Mouse (Mus musculus) bone marrow macrophage, adult 2 months (primary cell): ENCODE data around the gene Hsd17b11.

Experiments
- CTCF ChIP-seq: IDR thresholded peaks from 2 replicates; pipeline ENCODE4 v1.5.1; 2012; ENCODE audit warnings: low read depth, mild to moderate bottlenecking, low read length, moderate library complexity
- POLR2A ChIP-seq: IDR thresholded peaks from 2 replicates; pipeline ENCODE4 v1.6.1; 2012; ENCODE audit warnings: mild to moderate bottlenecking, low read depth, low read length, borderline replicate concordance

- peak; percentile 76 for TF ChIP-seq CTCF
- no peak for TF ChIP-seq POLR2A
Observed at GRCm38 (mm10) chr5:103999738-104000137, 22.0 kb downstream of the Hsd17b11 start.
